Mouse (Mus musculus) bone marrow, adult 2 months (tissue): ENCODE results near the gene Hint2.

ENCODE experiments used
- CTCF ChIP-seq: fragments of 200-500 bp; IDR thresholded peaks from 2 replicates; pipeline ENCODE4 v1.5.1; 2011; ENCODE audit warnings: low read length, control low read depth; ENCODE audit not compliant: control insufficient read depth, insufficient read depth
- POLR2A ChIP-seq: fragments of 200-500 bp; IDR thresholded peaks from 2 replicates; pipeline ENCODE4 v1.6.1; 2011; ENCODE audit warnings: low read depth, mild to moderate bottlenecking, control low read depth, low read length, borderline replicate concordance; ENCODE audit not compliant: control insufficient read depth

GRCm38 (mm10) chr4:43640491-43640890, 15.8 kb downstream of the Hint2 start:
- TF ChIP-seq POLR2A (no peak), CTCF (no peak)
